Mouse (Mus musculus) small intestine, adult 2 months (tissue): ENCODE measurements around the gene Bmf.

Source experiments
- CTCF ChIP-seq: fragments of 200-500 bp; IDR thresholded peaks from 2 replicates; pipeline ENCODE4 v1.5.1; 2012; ENCODE audit warnings: low read depth, mild to moderate bottlenecking, control low read depth, inconsistent platforms, low read length, moderate library complexity, mixed read lengths; ENCODE audit not compliant: insufficient replicate concordance, insufficient read length; ENCODE audit errors: extremely low read depth
- POLR2A ChIP-seq: fragments of 200-500 bp; IDR thresholded peaks from 2 replicates; pipeline ENCODE4 v1.6.1; 2012; ENCODE audit warnings: low read depth, mild to moderate bottlenecking, control low read depth, inconsistent platforms, low read length, moderate library complexity

- no peak for TF ChIP-seq CTCF
- TF ChIP-seq POLR2A: no peak; the same call in 1 of the 2 replicates
Measured at GRCm38 (mm10) chr2:118539881-118540516, 9.5 kb downstream of the Bmf start.
